Mouse (Mus musculus) CH12F3 (cell line): ENCODE measurements around the gene Rpl7l1.
"Not testable (repeated sequence)": the region's sequence is repeated elsewhere in the genome, so short reads cannot be mapped to it uniquely, and the experiment has no call there.

Experiments
- in situ Hi-C: fragments of 300-500 bp; cut with MboI; formaldehyde crosslinking; loops from 2 replicates; pipeline ENCODE4 v1.14.3; 2020; ENCODE audit warnings: low sequenced_read_pairs

The Rpl7l1 gene

GRCm38 (mm10) chr17:46776087-46776486 lies 6.4 kb downstream of the Rpl7l1 start:
- in situ Hi-C loops: no loop called here

GRCm38 (mm10) chr17:46775070-46775469 lies 7.4 kb downstream of the Rpl7l1 start:
- in situ Hi-C loops: no loop called here

- in situ Hi-C loops: no loop called here
Observed at GRCm38 (mm10) chr17:46774131-46774472, 8.4 kb downstream of the Rpl7l1 start.

- in situ Hi-C loops: no loop called here
Observed at GRCm38 (mm10) chr17:46773278-46774130, 9.0 kb downstream of the Rpl7l1 start.

- in situ Hi-C loops: no loop called here
Observed at GRCm38 (mm10) chr17:46772404-46773277, 9.8 kb downstream of the Rpl7l1 start, which contains the start of gene 2310039H08Rik. Gene 2310039H08Rik, plus strand, starts transcription at chr17:46772635.

- in situ Hi-C loops: no loop called here
Observed at GRCm38 (mm10) chr17:46772038-46772403, 10.5 kb downstream of the Rpl7l1 start.

GRCm38 (mm10) chr17:46771616-46772015 lies 10.9 kb downstream of the Rpl7l1 start:
- in situ Hi-C loops: no loop called here

- in situ Hi-C loops: no loop called here
Observed at GRCm38 (mm10) chr17:46771025-46771424, 11.4 kb downstream of the Rpl7l1 start.

GRCm38 (mm10) chr17:46770546-46770945 lies 11.9 kb downstream of the Rpl7l1 start:
- in situ Hi-C loops: no loop called here

- in situ Hi-C loops: no loop called here
Observed at GRCm38 (mm10) chr17:46767868-46768267, 14.6 kb downstream of the Rpl7l1 start.

GRCm38 (mm10) chr17:46764916-46765315 lies 17.6 kb downstream of the Rpl7l1 start:
- in situ Hi-C loops: not testable (repeated sequence)

- in situ Hi-C loops: no loop called here
Observed at GRCm38 (mm10) chr17:46763544-46763943, 18.9 kb downstream of the Rpl7l1 start, which contains the start of gene Ptcra. Gene Ptcra, minus strand, starts transcription at chr17:46763712.

GRCm38 (mm10) chr17:46758753-46759152 lies 23.7 kb downstream of the Rpl7l1 start:
- in situ Hi-C loops: no loop called here

- in situ Hi-C loops: no loop called here
Observed at GRCm38 (mm10) chr17:46751794-46752556, 30.5 kb downstream of the Rpl7l1 start, which contains the start of gene Cnpy3. Gene Cnpy3, minus strand, starts transcription at chr17:46752214.

- in situ Hi-C loops: no loop called here
Observed at GRCm38 (mm10) chr17:46751056-46751793, 31.2 kb downstream of the Rpl7l1 start.

GRCm38 (mm10) chr17:46750580-46750979 lies 31.9 kb downstream of the Rpl7l1 start:
- in situ Hi-C loops: no loop called here

- in situ Hi-C loops: no loop called here
Observed at GRCm38 (mm10) chr17:46749282-46749681, 33.2 kb downstream of the Rpl7l1 start.

GRCm38 (mm10) chr17:46747806-46748205 lies 34.7 kb downstream of the Rpl7l1 start:
- in situ Hi-C loops: no loop called here

- in situ Hi-C loops: no loop called here
Observed at GRCm38 (mm10) chr17:46747234-46747633, 35.2 kb downstream of the Rpl7l1 start.

- in situ Hi-C loops: no loop called here
Observed at GRCm38 (mm10) chr17:46745506-46745905, 37.0 kb downstream of the Rpl7l1 start.
